Mouse (Mus musculus) embryonic fibroblast, embryonic 13.5 days (primary cell): Measurements from ENCODE around the gene Smok3a.

Experiments
- CTCF ChIP-seq: IDR thresholded peaks from 2 replicates; pipeline ENCODE4 v1.5.1; 2011; ENCODE audit warnings: mild to moderate bottlenecking, control low read depth, low read length, moderate library complexity, borderline replicate concordance; ENCODE audit not compliant: insufficient read depth
- POLR2A ChIP-seq: IDR thresholded peaks from 2 replicates; pipeline ENCODE4 v1.6.1; 2011; ENCODE audit warnings: low read depth, mild to moderate bottlenecking, control low read depth, low read length, moderate library complexity

DNA sequence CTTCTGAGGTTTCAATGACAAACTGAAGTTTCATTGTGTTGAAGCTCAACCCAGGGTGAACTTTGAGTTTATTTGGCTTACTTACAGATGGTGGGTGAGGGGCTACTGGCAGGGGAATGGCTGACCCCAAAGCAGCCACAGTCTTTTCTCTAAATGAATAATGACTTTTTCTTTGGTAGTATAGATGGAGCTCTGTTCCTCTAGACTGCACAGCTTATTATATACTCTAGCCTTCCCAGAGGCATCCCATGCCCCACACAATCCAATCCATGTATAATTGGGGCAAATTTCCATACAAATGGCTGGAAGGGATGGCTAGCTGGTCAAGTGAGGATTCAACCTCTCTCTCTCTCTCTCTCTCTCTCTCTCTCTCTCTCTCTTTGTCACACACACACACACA, 4.1 kb upstream of the Smok3a start:
- TF ChIP-seq CTCF (no peak), POLR2A (no peak)
